In the genomic region with DNA sequence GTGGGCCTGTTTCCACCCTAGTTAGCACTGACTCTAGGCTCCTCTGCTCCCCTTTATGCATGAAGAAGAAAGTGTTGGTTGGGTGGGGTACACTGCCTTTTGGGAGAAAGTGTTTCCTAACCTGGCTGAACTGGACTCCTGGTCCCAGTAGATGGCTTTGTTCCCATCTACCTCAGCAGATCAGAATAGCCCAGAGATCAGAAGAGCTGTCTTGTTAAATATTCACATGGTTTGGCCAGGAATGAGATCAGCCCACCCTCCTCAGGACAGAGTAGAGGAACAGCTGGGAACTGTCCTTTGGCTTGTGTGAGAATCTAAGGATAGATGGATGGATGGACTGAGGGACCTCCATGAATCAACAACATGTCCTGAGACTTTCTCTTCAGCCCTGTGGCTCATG, we compare ENCODE assay signal across 29 mouse cellular contexts. TPM values are rescaled to one million over a fixed set of nuclear protein-coding genes. Genes with fewer than 3 reads are reported as not detected.
"Had no signal": no experiment of that assay in that cellular context is flagged by ENCODE, and none has a peak within 500 bp of the region (broad histone marks: within the 10 kb centered on the region; RNA-seq: fewer than 3 reads in every experiment).

No protein-coding gene starts in this region.

- H3K27me3 ChIP-seq: limb, embryonic 13.5 days; midbrain, embryonic 12.5 days; midbrain, embryonic 15.5 days; neural tube, embryonic 12.5 days; neural tube, embryonic 15.5 days had no signal

- H3K36me3 ChIP-seq: limb, embryonic 10.5 days; limb, embryonic 13.5 days; midbrain, embryonic 12.5 days; midbrain, embryonic 15.5 days; neural tube, embryonic 12.5 days; neural tube, embryonic 15.5 days had no signal

- H3K4me1 ChIP-seq: limb, embryonic 10.5 days; limb, embryonic 13.5 days; midbrain, embryonic 12.5 days; midbrain, embryonic 15.5 days; neural tube, embryonic 12.5 days; neural tube, embryonic 15.5 days had no signal

- H3K4me3 ChIP-seq: layer of hippocampus, adult 2 months; limb, embryonic 10.5 days; limb, embryonic 13.5 days; midbrain, embryonic 12.5 days; midbrain, embryonic 15.5 days; neural tube, embryonic 12.5 days; neural tube, embryonic 15.5 days had no signal

- H3K9ac ChIP-seq: limb, embryonic 13.5 days; liver, embryonic 14.5 days; liver, postnatal 0 days; lung, embryonic 14.5 days; midbrain, embryonic 12.5 days; midbrain, embryonic 15.5 days; neural tube, embryonic 12.5 days; neural tube, embryonic 15.5 days had no signal

- H3K27ac ChIP-seq: hindbrain, postnatal 0 days; layer of hippocampus, adult 2 months; limb, embryonic 10.5 days; limb, embryonic 13.5 days; liver, embryonic 14.5 days; macrophage; midbrain, embryonic 12.5 days; midbrain, embryonic 15.5 days; neural tube, embryonic 12.5 days; neural tube, embryonic 15.5 days had no signal

- DNase-seq: layer of hippocampus, adult 9-11 months; liver, postnatal 0 days; lung, embryonic 14.5 days; right cerebral cortex, adult 18-20 months; right cerebral cortex, postnatal 14 days; right cerebral cortex, postnatal 4 days; thymus, postnatal 25 days had no signal

RNA-seq across cellular contexts. Expression of a gene that starts 14.9 kb away (rescaled TPM):
- total RNA-seq: megakaryocyte, adult 5-6 weeks had no signal
- polyA plus RNA-seq: inflammation-experienced regulatory T-cells, adult 6 months; intestine, embryonic 16.5 days; limb, embryonic 10.5 days; limb, embryonic 13.5 days; liver, embryonic 11.5 days; liver, embryonic 14.5 days; lung, embryonic 14.5 days; lung, postnatal 0 days; macrophage; midbrain, embryonic 12.5 days; midbrain, embryonic 15.5 days; neural tube, embryonic 12.5 days; stomach, embryonic 14.5 days; thymus, postnatal 0 days; urinary bladder, adult 2 months had no signal

RNA-seq across cellular contexts. Expression of a gene that starts 33.8 kb away (rescaled TPM):
- total RNA-seq: hindbrain, postnatal 0 days; layer of hippocampus, adult 2 months; layer of hippocampus, postnatal 25 days; left cerebral cortex, adult 18-20 months; left cerebral cortex, postnatal 25 days; megakaryocyte, adult 5-6 weeks had no signal
- polyA plus RNA-seq: hindbrain, postnatal 0 days; inflammation-experienced regulatory T-cells, adult 6 months; intestine, embryonic 16.5 days; large intestine, adult 2 months; limb, embryonic 10.5 days; limb, embryonic 13.5 days; liver, embryonic 11.5 days; liver, postnatal 0 days; lung, embryonic 14.5 days; lung, postnatal 0 days; macrophage; midbrain, embryonic 12.5 days; midbrain, embryonic 15.5 days; neural tube, embryonic 12.5 days; neural tube, embryonic 15.5 days; stomach, embryonic 14.5 days; thymus, postnatal 0 days; urinary bladder, adult 2 months had no signal

RNA-seq across cellular contexts. Expression of a gene that starts 39.7 kb away (rescaled TPM):
- total RNA-seq: megakaryocyte, adult 5-6 weeks had no signal
- polyA plus RNA-seq: intestine, embryonic 16.5 days; liver, embryonic 11.5 days; lung, embryonic 14.5 days; midbrain, embryonic 12.5 days; stomach, embryonic 14.5 days; thymus, postnatal 0 days had no signal

RNA-seq across cellular contexts. Expression of a gene that starts 50.4 kb away (rescaled TPM):
- total RNA-seq: hindbrain, postnatal 0 days; layer of hippocampus, adult 2 months; layer of hippocampus, postnatal 25 days; left cerebral cortex, adult 18-20 months; left cerebral cortex, postnatal 25 days; megakaryocyte, adult 5-6 weeks had no signal
- polyA plus RNA-seq: hindbrain, postnatal 0 days; inflammation-experienced regulatory T-cells, adult 6 months; limb, embryonic 10.5 days; limb, embryonic 13.5 days; liver, embryonic 11.5 days; lung, embryonic 14.5 days; lung, postnatal 0 days; macrophage; midbrain, embryonic 12.5 days; midbrain, embryonic 15.5 days; neural tube, embryonic 12.5 days; neural tube, embryonic 15.5 days; stomach, embryonic 14.5 days; urinary bladder, adult 2 months had no signal

RNA-seq across cellular contexts. Expression of a gene that starts 56.3 kb away (rescaled TPM):
- total RNA-seq: hindbrain, postnatal 0 days; left cerebral cortex, adult 18-20 months; left cerebral cortex, postnatal 25 days; megakaryocyte, adult 5-6 weeks had no signal
- polyA plus RNA-seq: limb, embryonic 10.5 days; limb, embryonic 13.5 days; lung, embryonic 14.5 days; macrophage; midbrain, embryonic 15.5 days; neural tube, embryonic 12.5 days; neural tube, embryonic 15.5 days; stomach, embryonic 14.5 days had no signal
